Mouse (Mus musculus): ENCODE measurements around the gene Nat9. TPM values are rescaled to one million over a fixed set of nuclear protein-coding genes. Genes with fewer than 3 reads are reported as not detected.

Gene Nat9
- total RNA-seq, 1 experiment from 2014 or later: 42.7 TPM

GRCm38 (mm10) chr11:115138597-115139262, 48.9 kb downstream of the Nat9 start:
- ATAC-seq (replicated peaks in 1 of 2; ENCODE audit: insufficient read depth in 1 of 2, low FRiP score in 2 of 2, low TSS enrichment in 1 of 2, low read depth in 1 of 2, poor library complexity in 2 of 2, severe bottlenecking in 2 of 2): peak; percentile 60 to 83

DNA sequence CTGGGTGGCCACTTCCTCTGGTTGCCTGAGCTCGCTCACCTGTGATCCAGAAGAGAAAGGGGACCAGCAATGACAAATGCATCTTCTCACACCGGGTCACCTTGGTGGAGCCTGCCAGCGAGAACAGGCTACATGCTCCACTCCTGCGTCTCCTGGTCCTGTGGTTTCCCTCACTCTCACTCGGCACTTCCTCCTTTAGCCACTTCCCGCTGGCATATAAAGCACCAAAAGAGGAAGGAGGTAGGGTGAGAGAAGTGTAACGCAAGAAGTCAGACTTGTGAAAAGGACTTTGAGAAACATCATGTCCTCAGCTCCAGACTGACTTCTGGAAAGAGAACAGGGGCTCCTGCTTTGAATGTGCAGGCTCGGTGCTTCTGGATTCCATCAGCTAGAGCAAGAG, 53.9 kb downstream of the Nat9 start, which contains the start of gene Cd300lf:
TSS of gene Cd300lf (minus strand) at position 193 of the 400 bp plus-strand sequence.
- peak; percentile 98 to 99 for ATAC-seq (replicated peaks in 1 of 2; ENCODE audit: insufficient read depth in 1 of 2, low FRiP score in 2 of 2, low TSS enrichment in 1 of 2, low read depth in 1 of 2, poor library complexity in 2 of 2, severe bottlenecking in 2 of 2)

Other genes starting within 250 kb of the Nat9 start
- not detected in 2 replicates for gene Cd300c, start 218.7 kb downstream of the Nat9 start, total RNA-seq (2017)
- gene Cd300ld, start 197.9 kb downstream of the Nat9 start, total RNA-seq (2017): 0.99 and 4.9 TPM in 2 replicates
- 3.1 and 4.4 TPM in 2 replicates for gene Cd300c2, start 186.0 kb downstream of the Nat9 start, total RNA-seq (2017)
- gene Cd300ld2, start 171.7 kb downstream of the Nat9 start, total RNA-seq (2017): not detected in 2 replicates
- not detected in 2 replicates for gene Cd300ld4, start 160.8 kb downstream of the Nat9 start, total RNA-seq (2017)
- not detected in 2 replicates for gene Cd300ld5, start 150.1 kb downstream of the Nat9 start, total RNA-seq (2017)
- 2.3 TPM in 1 of 2 replicates, not detected in the other for gene Cd300ld3, start 139.4 kb downstream of the Nat9 start, total RNA-seq (2017)
- gene Cd300e, start 125.7 kb downstream of the Nat9 start, total RNA-seq (2017): 0.94 TPM in 1 of 2 replicates, not detected in the other
- 79.7 TPM in 2 replicates for gene Rab37, start 96.4 kb downstream of the Nat9 start, total RNA-seq (2017)
- gene Cd300lf, start 53.9 kb downstream of the Nat9 start, total RNA-seq (2017): 3.9 and 5.4 TPM in 2 replicates
- gene Slc9a3r1, start 24.5 kb downstream of the Nat9 start, total RNA-seq (2017): 70.5 and 71.1 TPM in 2 replicates
- gene Tmem104, start 372 bp downstream of the Nat9 start, total RNA-seq (2017): 3.5 and 4.0 TPM in 2 replicates
- gene Grin2c, start 79.4 kb upstream of the Nat9 start, total RNA-seq (2017): not detected in 2 replicates
- 19.9 and 22.6 TPM in 2 replicates for gene Fdxr, start 89.2 kb upstream of the Nat9 start, total RNA-seq (2017)
- 2.8 and 4.3 TPM in 2 replicates for gene Fads6, start 109.8 kb upstream of the Nat9 start, total RNA-seq (2017)
- gene Otop2, start 119.3 kb upstream of the Nat9 start, total RNA-seq (2017): not detected in 2 replicates
- not detected in 2 replicates for gene Ush1g, start 134.2 kb upstream of the Nat9 start, total RNA-seq (2017)
- gene Otop3, start 146.9 kb upstream of the Nat9 start, total RNA-seq (2017): not detected in 2 replicates
- gene Hid1, start 179.9 kb upstream of the Nat9 start, total RNA-seq (2017): 2.6 and 7.9 TPM in 2 replicates
- gene Cdr2l, start 194.1 kb upstream of the Nat9 start, total RNA-seq (2017): 0.05 TPM in 1 of 2 replicates, not detected in the other
- 48.3 and 67.2 TPM in 2 replicates for gene Mrpl58, start 215.9 kb upstream of the Nat9 start, total RNA-seq (2017)
- 507 and 778 TPM in 2 replicates for gene Atp5h, start 232.1 kb upstream of the Nat9 start, total RNA-seq (2017)
- gene Kctd2, start 232.3 kb upstream of the Nat9 start, total RNA-seq (2017): 15.0 and 22.1 TPM in 2 replicates

Measured in hematopoietic stem cell, adult 5-6 weeks (primary cell).